Mouse (Mus musculus) erythroblast, embryonic 14.5 days (primary cell): ENCODE measurements around the gene Hsf2bp. TPM values are rescaled to one million over a fixed set of nuclear protein-coding genes. Genes with fewer than 3 reads are reported as not detected.

Experiments used
- H3K27me3 ChIP-seq: 2 replicates; pipeline ENCODE4 v1.6.1; 2012; ENCODE audit warnings: inconsistent platforms; ENCODE audit not compliant: control insufficient read depth
- H3K36me3 ChIP-seq: 2 replicates; pipeline ENCODE4 v1.6.1; 2012; ENCODE audit warnings: mild to moderate bottlenecking, inconsistent platforms; ENCODE audit not compliant: control insufficient read depth
- H3K4me1 ChIP-seq: 2 replicates; pipeline ENCODE4 v1.6.1; 2012; ENCODE audit warnings: inconsistent platforms; ENCODE audit not compliant: control insufficient read depth
- H3K4me3 ChIP-seq: replicated peaks from 2 replicates; pipeline ENCODE3; 2012; ENCODE audit warnings: moderate library complexity, mild to moderate bottlenecking, inconsistent platforms
- H3K9me3 ChIP-seq: 2 replicates; pipeline ENCODE4 v1.6.1; 2012; ENCODE audit warnings: low read length, inconsistent platforms, mixed read lengths; ENCODE audit not compliant: control insufficient read depth
- GATA1 ChIP-seq: IDR thresholded peaks from 2 replicates; pipeline ENCODE4 v1.6.1; 2012; ENCODE audit warnings: low read length, inconsistent platforms, mixed read lengths
- TAL1 ChIP-seq: IDR thresholded peaks from 3 replicates; pipeline ENCODE4 v1.6.1; 2012; ENCODE audit warnings: low read length, inconsistent platforms, mixed read lengths
- polyA plus RNA-seq: library from polyadenylated mRNA; stranded (reverse); fragments of >175 nt; gene quantifications from 2 replicates; pipeline ENCODE4 v1.2.3, GENCODE M21; 2012

Hsf2bp gene
- polyA plus RNA-seq, 1 experiment, result not detected

DNA sequence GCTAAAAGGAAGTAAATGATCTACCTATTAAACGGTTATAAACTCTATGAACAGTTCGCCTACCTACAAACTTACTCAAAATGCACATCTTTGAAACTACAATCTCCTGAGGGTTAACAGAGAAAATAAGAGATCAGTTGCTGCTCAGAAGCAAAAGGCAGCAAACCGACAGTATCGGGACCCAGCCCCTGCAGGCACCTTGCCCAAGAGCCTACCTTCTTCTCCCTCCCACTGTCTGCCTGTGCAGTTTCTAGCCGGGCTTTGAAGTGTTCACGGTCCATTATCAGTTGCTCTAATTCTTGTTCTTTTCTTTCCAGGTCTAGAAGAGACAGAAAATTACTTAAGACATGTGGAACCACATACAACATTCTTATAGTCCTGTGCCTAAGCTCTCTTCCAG is 13.6 kb downstream of the Hsf2bp start:
- Histone ChIP-seq H3K4me3 (no peak overlapping the region), H3K4me1 (no peaks in the 10 kb centered on the region), H3K27me3 (no peaks in the 10 kb centered on the region; the same call in 1 of the 2 replicates), H3K9me3 (no peaks in the 10 kb centered on the region), H3K36me3 (no peaks in the 10 kb centered on the region)
- TF ChIP-seq TAL1 (no peak), GATA1 (no peak)

DNA sequence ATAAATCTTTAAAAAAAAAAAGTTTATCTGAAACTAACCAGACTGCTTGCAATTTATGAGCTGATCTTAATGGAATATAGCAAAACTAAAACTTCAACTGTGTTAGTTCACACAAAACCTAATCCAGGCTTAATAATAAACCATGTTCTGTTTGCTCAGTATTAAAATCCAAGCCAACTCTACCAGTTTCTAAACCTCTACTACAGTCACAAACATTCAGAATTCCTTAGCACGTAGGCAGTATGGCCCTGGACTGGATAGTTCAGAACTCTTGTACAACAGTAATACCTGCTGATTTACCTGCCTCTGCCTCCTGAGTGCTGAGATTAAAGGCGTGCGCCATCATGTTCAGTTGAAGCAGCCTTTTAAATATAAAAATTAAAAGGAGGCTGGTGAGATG is 14.2 kb downstream of the Hsf2bp start:
- TF ChIP-seq TAL1 (no peak), GATA1 (no peak)
- Histone ChIP-seq H3K9me3 (no peaks in the 10 kb centered on the region), H3K4me3 (no peak overlapping the region), H3K27me3 (no peaks in the 10 kb centered on the region; the same call in 1 of the 2 replicates), H3K36me3 (no peaks in the 10 kb centered on the region), H3K4me1 (no peaks in the 10 kb centered on the region)

DNA sequence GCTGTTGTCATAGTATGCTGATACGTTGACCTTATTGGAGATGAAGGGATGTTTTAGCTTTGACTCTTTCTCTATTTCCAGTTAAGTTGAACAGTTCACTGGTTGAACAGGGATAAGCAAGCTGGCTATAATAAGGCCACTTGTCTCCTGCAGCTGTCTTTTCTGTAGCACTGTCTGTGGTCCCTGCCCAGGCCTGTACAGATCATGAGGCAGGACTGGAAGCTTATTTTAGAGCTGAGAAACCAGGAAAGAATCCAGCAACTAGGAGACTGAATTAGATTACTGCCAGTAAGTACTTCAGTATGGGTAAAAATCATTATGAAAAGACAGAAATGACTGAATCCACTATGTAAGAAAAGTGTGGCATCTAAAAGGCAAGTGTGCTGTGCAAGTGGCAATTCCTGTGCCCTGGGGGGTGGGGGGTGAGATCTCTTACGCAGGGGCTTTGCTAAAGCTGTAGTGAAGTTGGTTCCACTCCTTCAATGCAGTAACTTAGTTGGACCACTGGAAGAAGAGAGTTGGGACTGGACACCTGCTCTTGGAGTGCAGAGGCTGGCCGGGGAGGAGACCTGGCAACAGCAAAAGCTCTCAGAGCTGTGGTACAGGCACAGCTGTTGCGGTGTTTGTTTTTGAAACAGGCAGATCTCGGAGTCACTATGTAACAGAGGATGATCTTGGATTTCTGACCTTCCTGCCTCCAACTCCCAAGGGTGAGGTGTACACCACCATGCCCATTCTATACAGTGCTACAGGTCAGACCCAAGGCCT is 17.8 kb downstream of the Hsf2bp start:
- Histone ChIP-seq H3K4me3 (no peak overlapping the region), H3K9me3 (no peaks in the 10 kb centered on the region), H3K27me3 (no peaks in the 10 kb centered on the region), H3K36me3 (no peaks in the 10 kb centered on the region), H3K4me1 (no peaks in the 10 kb centered on the region)
- TF ChIP-seq GATA1, result no peak
- TF ChIP-seq TAL1, result no peak

DNA sequence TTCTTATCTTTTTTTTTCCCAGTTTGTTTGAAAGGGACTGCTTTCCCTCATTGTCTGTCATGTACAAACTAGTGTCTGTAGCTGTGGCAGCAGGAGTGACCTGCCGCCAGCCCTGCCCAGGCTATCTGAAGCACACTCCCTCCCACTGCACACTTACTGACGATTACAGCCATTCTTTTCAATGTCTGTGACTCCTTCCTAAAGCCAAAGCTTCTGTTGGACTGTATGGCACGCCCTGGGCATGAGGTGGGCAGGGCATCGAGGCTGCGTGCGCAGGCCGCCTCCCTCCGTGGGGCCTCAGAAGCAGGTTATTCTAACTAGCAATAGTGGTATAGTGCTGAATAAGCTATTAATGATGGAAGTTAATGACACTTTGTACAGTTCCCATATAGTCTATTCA is 19.7 kb downstream of the Hsf2bp start:
- Histone ChIP-seq H3K9me3 (no peaks in the 10 kb centered on the region), H3K36me3 (no peaks in the 10 kb centered on the region), H3K4me3 (no peak overlapping the region), H3K27me3 (no peaks in the 10 kb centered on the region), H3K4me1 (no peaks in the 10 kb centered on the region)
- TF ChIP-seq GATA1, result no peak
- TF ChIP-seq TAL1, result no peak

DNA sequence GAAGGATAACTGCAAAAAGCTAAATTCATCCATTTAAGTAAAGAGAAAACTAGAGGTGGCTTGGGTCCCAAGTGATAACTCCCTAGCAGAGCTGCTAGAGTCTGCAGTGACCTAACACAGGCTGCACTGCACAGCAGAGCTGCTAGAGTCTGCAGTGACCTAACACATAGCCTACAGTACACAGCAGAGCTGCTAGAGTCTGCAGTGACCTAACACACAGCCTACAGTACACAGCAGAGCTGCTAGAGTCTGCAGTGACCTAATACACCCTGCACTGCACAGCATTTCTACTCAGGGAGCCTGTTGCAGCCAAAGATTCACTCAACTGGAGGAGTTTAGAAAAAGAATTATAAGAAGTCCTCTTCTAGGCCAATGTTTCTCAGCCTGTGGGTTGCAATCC is 22.5 kb downstream of the Hsf2bp start:
- no peaks in the 10 kb centered on the region for H3K9me3 ChIP-seq
- no peaks in the 10 kb centered on the region for H3K4me1 ChIP-seq
- TF ChIP-seq TAL1, result no peak
- TF ChIP-seq GATA1, result no peak
- no peaks in the 10 kb centered on the region for H3K27me3 ChIP-seq
- no peaks in the 10 kb centered on the region for H3K36me3 ChIP-seq
- no peak overlapping the region for H3K4me3 ChIP-seq

DNA sequence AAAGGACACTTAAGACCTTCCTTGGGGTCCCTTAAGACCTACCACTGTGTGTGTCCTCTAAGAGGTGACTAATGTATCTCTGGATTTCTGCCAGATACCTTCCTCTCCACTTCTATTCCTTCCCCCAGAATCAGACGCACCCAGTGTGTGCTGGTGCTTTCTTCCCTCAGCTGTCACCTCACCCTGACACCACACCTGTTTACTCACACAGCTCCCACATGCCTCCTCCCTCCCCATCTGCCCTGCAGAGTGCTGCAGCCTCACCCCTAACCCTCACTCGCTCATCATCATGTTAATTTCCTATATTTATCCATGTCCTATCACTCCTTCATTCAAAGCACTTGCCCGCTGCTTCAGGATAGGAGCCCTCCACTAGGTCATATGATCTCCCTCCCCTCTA is 23.9 kb downstream of the Hsf2bp start:
- Histone ChIP-seq H3K4me3 (no peak overlapping the region), H3K9me3 (no peaks in the 10 kb centered on the region), H3K27me3 (no peaks in the 10 kb centered on the region), H3K36me3 (no peaks in the 10 kb centered on the region), H3K4me1 (no peaks in the 10 kb centered on the region)
- TF ChIP-seq GATA1 (no peak), TAL1 (no peak)

DNA sequence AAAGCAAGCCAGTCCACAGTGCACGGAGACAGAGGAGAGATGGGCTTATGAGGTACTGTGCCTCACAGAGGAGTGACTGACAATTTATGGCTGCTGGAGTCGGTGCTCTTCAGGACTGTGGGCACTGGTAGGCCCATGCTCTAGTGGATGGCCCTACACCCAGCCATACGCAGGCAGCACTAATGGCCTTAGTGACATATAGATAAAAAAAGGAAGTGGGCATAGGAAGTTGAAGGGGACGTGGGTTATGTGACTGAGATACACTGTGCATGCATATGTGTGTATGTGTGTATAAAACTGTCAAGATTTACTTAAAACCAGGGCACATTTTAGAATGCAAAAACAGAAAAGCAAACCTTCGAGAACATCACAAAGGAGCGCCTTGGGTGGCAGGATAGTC is 24.5 kb downstream of the Hsf2bp start:
- no peaks in the 10 kb centered on the region for H3K36me3 ChIP-seq
- no peaks in the 10 kb centered on the region for H3K9me3 ChIP-seq
- no peak for TF ChIP-seq TAL1
- H3K4me1 ChIP-seq, result no peaks in the 10 kb centered on the region
- no peak overlapping the region for H3K4me3 ChIP-seq
- no peaks in the 10 kb centered on the region for H3K27me3 ChIP-seq

DNA sequence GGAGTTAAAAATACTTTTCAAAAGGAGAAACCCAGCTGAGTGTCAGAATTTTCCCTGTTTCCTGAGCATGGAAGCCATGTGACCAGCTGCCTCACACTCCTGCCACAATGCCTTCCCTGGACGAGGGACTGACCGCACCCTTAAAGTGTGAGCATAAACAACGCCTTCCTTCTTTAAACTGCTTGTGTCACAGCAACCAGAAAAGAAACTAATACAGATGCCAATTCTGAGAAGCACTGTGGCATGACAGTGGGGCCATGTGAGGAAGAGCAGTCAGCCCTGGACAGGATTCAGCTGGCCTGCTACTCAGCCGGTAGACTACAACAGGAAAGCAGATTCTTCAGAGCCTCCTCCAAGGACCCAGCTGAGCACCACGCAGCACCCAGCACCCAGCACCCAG is 29.3 kb downstream of the Hsf2bp start:
- TF ChIP-seq GATA1 (no peak), TAL1 (no peak)
- H3K36me3 ChIP-seq, result no peaks in the 10 kb centered on the region
- peaks cover 2% of the 10 kb centered on the region; the same call in 1 of the 2 replicates for H3K9me3 ChIP-seq
- H3K4me3 ChIP-seq, result no peak overlapping the region
- H3K27me3 ChIP-seq, result no peaks in the 10 kb centered on the region
- H3K4me1 ChIP-seq, result no peaks in the 10 kb centered on the region

DNA sequence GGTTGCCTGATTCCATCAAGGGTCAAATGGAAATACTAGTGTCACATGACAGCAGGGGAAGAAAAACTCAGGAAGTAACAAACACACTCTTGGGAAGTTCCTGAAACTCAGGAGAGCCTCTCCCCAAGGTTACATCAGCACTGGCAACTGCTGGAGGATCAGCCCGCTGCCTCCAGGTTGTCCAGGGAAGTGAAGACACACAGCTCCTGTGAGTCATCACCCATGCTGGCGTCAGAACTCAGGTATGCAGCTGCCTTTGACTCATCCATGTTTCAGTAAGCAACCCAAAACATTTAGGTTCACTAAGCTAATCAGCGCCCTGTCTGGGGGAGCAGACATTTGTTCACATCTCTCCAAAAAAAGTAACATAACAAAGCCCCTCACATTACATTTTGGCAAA is 32.9 kb downstream of the Hsf2bp start:
- Histone ChIP-seq H3K9me3 (peaks cover 2% of the 10 kb centered on the region; the same call in 1 of the 2 replicates), H3K4me1 (no peaks in the 10 kb centered on the region), H3K36me3 (no peaks in the 10 kb centered on the region), H3K27me3 (no peaks in the 10 kb centered on the region), H3K4me3 (no peak overlapping the region)
- TF ChIP-seq GATA1 (no peak), TAL1 (no peak)

DNA sequence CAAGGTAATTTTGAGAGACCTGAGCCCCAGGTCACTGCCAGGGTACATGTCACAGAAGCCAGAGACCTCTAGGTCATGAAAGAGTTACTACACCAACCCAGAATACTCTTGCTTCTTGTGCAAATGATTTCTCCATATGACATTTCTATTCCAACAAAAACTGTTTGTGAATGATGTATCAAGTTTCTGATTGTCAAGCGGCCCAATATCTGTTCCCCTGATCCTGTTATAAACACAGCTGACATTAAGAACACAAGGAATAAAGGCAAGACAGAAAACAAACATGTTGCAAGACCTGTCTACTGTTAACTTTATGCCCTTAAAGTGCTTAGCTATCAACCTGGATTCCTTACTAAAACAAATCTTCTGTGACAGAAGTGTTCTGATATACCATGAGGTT is 37.8 kb downstream of the Hsf2bp start:
- H3K4me3 ChIP-seq, result no peak overlapping the region
- H3K27me3 ChIP-seq, result no peaks in the 10 kb centered on the region
- H3K36me3 ChIP-seq, result no peaks in the 10 kb centered on the region
- no peak for TF ChIP-seq GATA1
- TF ChIP-seq TAL1, result no peak
- peaks cover 8% of the 10 kb centered on the region for H3K4me1 ChIP-seq
- H3K9me3 ChIP-seq, result peaks cover 2% of the 10 kb centered on the region; the same call in 1 of the 2 replicates
